Mouse (Mus musculus) adrenal gland, postnatal 10 days (tissue): ENCODE results near the gene Angptl2. TPM values are rescaled to one million over a fixed set of nuclear protein-coding genes. Genes with fewer than 3 reads are reported as not detected.

Experiments used
- DNase-seq: peaks from one replicate; pipeline ENCODE4 v3.0.0; 2021; ENCODE audit warnings: mixed read lengths
- total RNA-seq, 2 experiments: library from RNA; stranded (reverse); gene quantifications; 2 replicates each; pipeline ENCODE4 v1.2.3; 2021

Angptl2 gene
- total RNA-seq, 2 experiments from 2014 or later = 51.9 to 66.1 TPM

GRCm38 (mm10) chr2:33230701-33231100 is 14.8 kb downstream of the Angptl2 start:
- DNase-seq = no peak

GRCm38 (mm10) chr2:33231788-33232187 is 15.9 kb downstream of the Angptl2 start:
- no peak for DNase-seq

GRCm38 (mm10) chr2:33232782-33233570 is 17.1 kb downstream of the Angptl2 start:
- DNase-seq = no peak

GRCm38 (mm10) chr2:33233856-33234255 is 18.0 kb downstream of the Angptl2 start:
- DNase-seq = no peak

GRCm38 (mm10) chr2:33234848-33235247 is 19.0 kb downstream of the Angptl2 start:
- DNase-seq = no peak

- no peak for DNase-seq
Observed at GRCm38 (mm10) chr2:33237581-33237980, 21.7 kb downstream of the Angptl2 start.

GRCm38 (mm10) chr2:33244880-33245279 is 29.0 kb downstream of the Angptl2 start:
- DNase-seq = peak; percentile 42

GRCm38 (mm10) chr2:33245350-33245749 is 29.5 kb downstream of the Angptl2 start:
- peak; percentile 30 for DNase-seq

- no peak for DNase-seq
Observed at GRCm38 (mm10) chr2:33246841-33247240, 31.0 kb downstream of the Angptl2 start.

GRCm38 (mm10) chr2:33248549-33248948 is 32.7 kb downstream of the Angptl2 start:
- no peak for DNase-seq

GRCm38 (mm10) chr2:33249922-33250633 is 34.2 kb downstream of the Angptl2 start:
- DNase-seq = no peak

GRCm38 (mm10) chr2:33252751-33253150 is 36.9 kb downstream of the Angptl2 start:
- no peak for DNase-seq

- DNase-seq = no peak
Observed at GRCm38 (mm10) chr2:33253572-33254190, 37.8 kb downstream of the Angptl2 start.

GRCm38 (mm10) chr2:33254318-33254985 is 38.6 kb downstream of the Angptl2 start:
- DNase-seq = no peak

GRCm38 (mm10) chr2:33256769-33257537 is 41.1 kb downstream of the Angptl2 start:
- DNase-seq = no peak

- no peak for DNase-seq
Observed at GRCm38 (mm10) chr2:33260772-33261171, 44.9 kb downstream of the Angptl2 start.

GRCm38 (mm10) chr2:33261475-33261874 is 45.6 kb downstream of the Angptl2 start:
- no peak for DNase-seq

- no peak for DNase-seq
Observed at GRCm38 (mm10) chr2:33265793-33266192, 49.9 kb downstream of the Angptl2 start.

- DNase-seq = no peak
Observed at GRCm38 (mm10) chr2:33267075-33267474, 51.2 kb downstream of the Angptl2 start.

- DNase-seq = peak; percentile 49
Observed at GRCm38 (mm10) chr2:33268384-33269131, 52.7 kb downstream of the Angptl2 start.

GRCm38 (mm10) chr2:33269132-33269493 is 53.2 kb downstream of the Angptl2 start:
- DNase-seq = no peak
